Mouse (Mus musculus) G1E (cell line): ENCODE data around the gene Grk3.

Experiments used
- CTCF ChIP-seq: IDR thresholded peaks from 2 replicates; pipeline ENCODE4 v1.5.1; 2012; ENCODE audit warnings: low read depth, low read length, inconsistent platforms, mixed read lengths
- GATA1 ChIP-seq: IDR thresholded peaks from 2 replicates; pipeline ENCODE4 v1.6.1; 2012; ENCODE audit warnings: borderline replicate concordance, low read length, inconsistent platforms, mixed read lengths

- no peak for TF ChIP-seq CTCF
- no peak for TF ChIP-seq GATA1
These were observed 14.5 kb upstream of the Grk3 start for GRCm38 (mm10) chr5:113030082-113030481.
